Mouse (Mus musculus) CH12.LX (cell line): Measurements from ENCODE around the gene Sctr. TPM values are rescaled to one million over a fixed set of nuclear protein-coding genes. Genes with fewer than 3 reads are reported as not detected.

Experiments
- DNase-seq: peaks from one replicate; pipeline ENCODE4 v3.0.0-alpha.2; 2013; ENCODE audit errors: extremely low read depth
- H3K27ac ChIP-seq: 2 replicates; pipeline ENCODE4 v1.5.1; 2012; ENCODE audit warnings: low read depth, mild to moderate bottlenecking, control low read depth, moderate library complexity; ENCODE audit not compliant: insufficient read depth
- H3K27me3 ChIP-seq: replicated peaks from 2 replicates; pipeline ENCODE3; 2012; ENCODE audit warnings: inconsistent platforms
- H3K36me3 ChIP-seq, 2 experiments: replicated peaks in 1 of 2; 2 replicates each; pipeline versions ENCODE3 to v1.6.1; 2012; ENCODE audit warnings: inconsistent platforms in 1 of 2, low read length in 1 of 2, mild to moderate bottlenecking in 1 of 2, mixed read lengths in 1 of 2, moderate library complexity in 1 of 2; ENCODE audit not compliant: control insufficient read depth in 1 of 2, insufficient read depth in 1 of 2
- H3K4me1 ChIP-seq, 2 experiments: 2 replicates each; pipeline ENCODE4 v1.6.1; 2012; ENCODE audit warnings: inconsistent platforms in 1 of 2, moderate library complexity in 1 of 2; ENCODE audit not compliant: insufficient read depth in 2 of 2, control insufficient read depth in 1 of 2
- H3K4me2 ChIP-seq: 2 replicates; pipeline ENCODE4 v1.6.1; 2012; ENCODE audit warnings: low read depth, mild to moderate bottlenecking, control low read depth; ENCODE audit not compliant: poor library complexity, insufficient read depth, severe bottlenecking
- H3K4me3 ChIP-seq, 3 experiments: fragments of 150-350 bp in 1 of 3; sonication (generic) in 1 of 3; replicated peaks in 1 of 3; 2 replicates each; pipeline versions ENCODE3 to v1.5.1; 2011 to 2012; ENCODE audit warnings: low read depth in 2 of 3, low read length in 2 of 3, mild to moderate bottlenecking in 2 of 3, moderate library complexity in 2 of 3, control low read depth in 1 of 3, improper control_type of control experiment in 1 of 3, inconsistent platforms in 1 of 3, mixed read lengths in 1 of 3; ENCODE audit not compliant: poor library complexity in 1 of 3
- H3K79me2 ChIP-seq: replicated peaks from 2 replicates; pipeline ENCODE4 v1.6.1; 2012; ENCODE audit warnings: mild to moderate bottlenecking, moderate library complexity; ENCODE audit not compliant: control insufficient read depth, poor library complexity, insufficient read depth, severe bottlenecking; ENCODE audit errors: extremely low read depth
- H3K9ac ChIP-seq: 2 replicates; pipeline ENCODE4 v1.6.1; 2012; ENCODE audit warnings: low read depth, mild to moderate bottlenecking, control low read depth, moderate library complexity; ENCODE audit not compliant: insufficient read depth
- H3K9me3 ChIP-seq: replicated peaks from 2 replicates; pipeline ENCODE3; 2012; ENCODE audit warnings: low read length, inconsistent platforms, mixed read lengths
- CHD1 ChIP-seq: IDR thresholded peaks from 2 replicates; pipeline ENCODE4 v1.6.1; 2012; ENCODE audit warnings: low read depth, low read length, improper control_type of control experiment, inconsistent platforms
- CTCF ChIP-seq, 2 experiments: IDR thresholded peaks in 1 of 2; conservative IDR thresholded peaks in 1 of 2; 2 replicates each; pipeline ENCODE4 v1.5.1; 2011 to 2012; ENCODE audit warnings: low read depth in 2 of 2, low read length in 2 of 2, improper control_type of control experiment in 1 of 2, inconsistent platforms in 1 of 2, mild to moderate bottlenecking in 1 of 2, moderate library complexity in 1 of 2
- EP300 ChIP-seq: IDR thresholded peaks from 2 replicates; pipeline ENCODE4 v1.6.1; 2011; ENCODE audit warnings: low read length, improper control_type of control experiment
- JUN ChIP-seq: IDR thresholded peaks from 2 replicates; pipeline ENCODE4 v1.6.1; 2011; ENCODE audit warnings: low read depth, mild to moderate bottlenecking, low read length, improper control_type of control experiment, moderate library complexity; ENCODE audit not compliant: insufficient read depth
- JUND ChIP-seq: conservative IDR thresholded peaks from 2 replicates; pipeline ENCODE4 v1.6.1; 2011; ENCODE audit warnings: low read depth, low read length, improper control_type of control experiment
- MAFK ChIP-seq: IDR thresholded peaks from 2 replicates; pipeline ENCODE4 v1.6.1; 2011; ENCODE audit warnings: low read length, improper control_type of control experiment; ENCODE audit not compliant: insufficient replicate concordance
- NRF1 ChIP-seq: IDR thresholded peaks from 2 replicates; pipeline ENCODE4 v1.6.1; 2014; ENCODE audit warnings: low read depth, mild to moderate bottlenecking, inconsistent platforms, low read length, improper control_type of control experiment, moderate library complexity
- RAD21 ChIP-seq: IDR thresholded peaks from 2 replicates; pipeline ENCODE4 v1.6.1; 2011; ENCODE audit warnings: low read depth, mild to moderate bottlenecking, low read length, improper control_type of control experiment, moderate library complexity
- SIN3A ChIP-seq: IDR thresholded peaks from 2 replicates; pipeline ENCODE4 v1.6.1; 2012; ENCODE audit warnings: low read length, improper control_type of control experiment, inconsistent platforms
- SMC3 ChIP-seq: IDR thresholded peaks from 2 replicates; pipeline ENCODE4 v1.6.1; 2011; ENCODE audit warnings: low read depth, low read length, improper control_type of control experiment
- UBTF ChIP-seq: IDR thresholded peaks from 2 replicates; pipeline ENCODE4 v1.6.1; 2012; ENCODE audit warnings: low read depth, mild to moderate bottlenecking, inconsistent platforms, low read length, improper control_type of control experiment, moderate library complexity
- USF1 ChIP-seq: IDR thresholded peaks from 2 replicates; pipeline ENCODE4 v1.6.1; 2014; ENCODE audit warnings: low read depth, mild to moderate bottlenecking, inconsistent platforms, low read length, improper control_type of control experiment
- USF2 ChIP-seq: conservative IDR thresholded peaks from 2 replicates; pipeline ENCODE4 v1.6.1; 2011; ENCODE audit warnings: low read depth, low read length, improper control_type of control experiment
- ZNF384 ChIP-seq: IDR thresholded peaks from 2 replicates; pipeline ENCODE4 v1.6.1; 2012; ENCODE audit warnings: low read depth, low read length, improper control_type of control experiment, inconsistent platforms
- dilution Hi-C: fragments of 300-500 bp; cut with MboI; formaldehyde crosslinking; loops from 2 replicates; pipeline ENCODE4 v1.14.3; 2020; ENCODE audit warnings: low sequenced_read_pairs; ENCODE audit not compliant: extremely low pct_unique_long_range_greater_than_20kb, extremely low pct_ligation_motif_present
- in situ Hi-C: fragments of 300-500 bp; cut with MboI; formaldehyde crosslinking; loops from 3 replicates; pipeline ENCODE4 v1.14.3; 2019; ENCODE audit warnings: low sequenced_read_pairs, low pct_ligation_motif_present, low pct_unique_long_range_greater_than_20kb, mixed read lengths
- polyA plus RNA-seq: library from polyadenylated mRNA; unstranded; fragments of >175 nt; gene quantifications from 2 replicates; pipeline ENCODE4 v1.2.1, GENCODE M21; 2012; ENCODE audit warnings: low read depth; ENCODE audit not compliant: insufficient read length
- total RNA-seq, 2 experiments: library from RNA; depleted of rRNA; stranded (reverse); fragments of 300-350 nt in 1 of 2; fragments of >200 nt in 1 of 2; gene quantifications; 2 replicates each; pipeline ENCODE4 v1.2.3; 2012 to 2014

The Sctr gene
- total and polyA plus RNA-seq, 3 experiments: not detected

DNA sequence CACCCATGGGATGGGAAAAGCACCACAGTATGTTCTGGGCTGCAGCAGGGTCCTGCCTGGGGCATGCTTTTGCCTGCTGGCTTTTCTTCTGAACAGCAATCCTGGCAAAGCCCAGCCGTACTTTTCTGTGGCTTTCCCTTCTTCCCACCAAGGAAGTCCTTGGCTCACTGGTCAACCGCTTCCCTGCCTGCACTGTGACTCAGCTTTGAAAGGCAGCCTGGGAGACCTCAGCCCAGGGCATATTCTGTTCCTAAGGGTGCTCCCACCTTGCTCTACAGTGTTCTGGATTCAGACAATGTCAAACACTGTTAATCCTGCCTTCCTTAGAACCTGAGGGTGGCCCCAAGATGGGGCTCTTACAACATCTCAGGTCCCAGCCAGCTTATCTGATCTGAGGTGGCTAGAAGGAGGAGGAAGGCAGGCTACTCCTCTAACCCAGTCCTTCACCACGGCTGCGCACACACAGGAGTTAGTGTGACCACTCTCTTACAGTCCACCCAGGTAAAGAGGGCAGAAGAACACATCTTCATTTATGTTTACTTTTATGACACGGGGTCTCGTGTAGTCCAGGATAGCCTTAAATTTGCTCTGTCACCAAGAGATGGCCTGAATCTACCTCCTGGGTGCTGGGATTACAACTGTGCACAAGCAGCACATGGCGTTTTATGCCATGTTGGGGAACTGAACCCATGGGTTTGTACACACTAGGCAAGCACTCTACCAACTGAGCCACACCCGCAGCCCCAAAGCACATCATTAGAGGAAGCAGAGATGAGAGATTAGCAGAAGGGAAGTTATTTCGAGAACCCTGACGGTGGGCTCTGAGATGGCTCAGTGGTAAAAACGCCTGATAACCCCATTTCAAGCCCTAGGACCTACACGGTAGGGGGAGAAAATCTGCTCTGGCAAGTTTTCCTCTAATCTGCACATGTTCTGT is 105.8 kb downstream of the Sctr start:
- peaks cover 22% of the 10 kb centered on the region for H3K9me3 ChIP-seq
- no peak overlapping the region for H3K27ac ChIP-seq
- in situ Hi-C loops: no loop called here
- DNase-seq: no peak
- no peak overlapping the region for H3K9ac ChIP-seq
- no peaks in the 10 kb centered on the region for H3K27me3 ChIP-seq
- TF ChIP-seq EP300 (no peak), JUND (no peak), CHD1 (no peak), SMC3 (no peak), SIN3A (no peak), MAFK (no peak), UBTF (no peak), USF2 (no peak), NRF1 (no peak), ZNF384 (no peak), USF1 (no peak), CTCF (conservative IDR thresholded peaks at IDR 0.05 in 1 of 2, IDR thresholded peaks at IDR 0.05 in 1 of 2; ENCODE audit: low read depth in 2 of 2, low read length in 2 of 2) (no peak), RAD21 (no peak), JUN (no peak)
- peaks cover 42 to 65% of the 10 kb centered on the region in 2 experiments for H3K36me3 ChIP-seq
- dilution Hi-C loops: no loop called here
- no peak overlapping the region for H3K4me2 ChIP-seq
- no peak overlapping the region for H3K4me3 ChIP-seq
- H3K79me2 ChIP-seq: no peaks in the 10 kb centered on the region
- H3K4me1 ChIP-seq: no peaks in the 10 kb centered on the region; a peak in 1 of 4 replicates

Other genes starting within 250 kb of the Sctr start
- gene Ptpn4, start 169.3 kb upstream of the Sctr start, total RNA-seq (2012; rRNA removed): 8.5 and 10.6 TPM in 2 replicates
- 14.1 and 15.0 TPM in 2 replicates for gene Ptpn4, start 169.3 kb upstream of the Sctr start, total RNA-seq (2014; rRNA removed)
- gene Ptpn4, start 169.3 kb upstream of the Sctr start, polyA plus RNA-seq: 7.8 and 8.5 TPM in 2 replicates
- 8.4 TPM in 2 replicates for gene Tmem177, start 93.7 kb upstream of the Sctr start, total RNA-seq (2012; rRNA removed)
- gene Tmem177, start 93.7 kb upstream of the Sctr start, total RNA-seq (2014; rRNA removed): 6.8 and 7.2 TPM in 2 replicates
- 5.9 and 7.0 TPM in 2 replicates for gene Tmem177, start 93.7 kb upstream of the Sctr start, polyA plus RNA-seq
- not detected in 2 replicates for gene Cfap221, start 9.7 kb upstream of the Sctr start, total RNA-seq (2012; rRNA removed)
- not detected in 2 replicates for gene Cfap221, start 9.7 kb upstream of the Sctr start, total RNA-seq (2014; rRNA removed)
- gene Cfap221, start 9.7 kb upstream of the Sctr start, polyA plus RNA-seq: not detected in 2 replicates
- gene Tmem37, start 67.2 kb downstream of the Sctr start, total RNA-seq (2012; rRNA removed): not detected in 2 replicates
- not detected in 2 replicates for gene Tmem37, start 67.2 kb downstream of the Sctr start, total RNA-seq (2014; rRNA removed)
- not detected in 2 replicates for gene Tmem37, start 67.2 kb downstream of the Sctr start, polyA plus RNA-seq
- 346 and 405 TPM in 2 replicates for gene Dbi, start 114.2 kb downstream of the Sctr start, total RNA-seq (2012; rRNA removed)
- gene Dbi, start 114.2 kb downstream of the Sctr start, total RNA-seq (2014; rRNA removed): 499 and 557 TPM in 2 replicates
- gene Dbi, start 114.2 kb downstream of the Sctr start, polyA plus RNA-seq: 357 and 399 TPM in 2 replicates
- gene 3110009E18Rik, start 114.3 kb downstream of the Sctr start, total RNA-seq (2012; rRNA removed): 2.7 and 3.3 TPM in 2 replicates
- gene 3110009E18Rik, start 114.3 kb downstream of the Sctr start, total RNA-seq (2014; rRNA removed): 4.1 and 4.6 TPM in 2 replicates
- gene 3110009E18Rik, start 114.3 kb downstream of the Sctr start, polyA plus RNA-seq: 4.4 and 5.9 TPM in 2 replicates